Mouse (Mus musculus): ENCODE measurements around the gene Stim1.

Stim1 gene

GRCm38 (mm10) chr7:102267601-102268394, at the start of gene Stim1:
Gene Stim1 (plus strand): TSS chr7:102267806.
- DNase-seq (ENCODE audit: low read depth, low spot score), result peak; percentile 42

- no peak for DNase-seq (ENCODE audit: low read depth, low spot score)
Observed at GRCm38 (mm10) chr7:102221899-102222298, 45.7 kb upstream of the Stim1 start.

GRCm38 (mm10) chr7:102222336-102222735, 45.3 kb upstream of the Stim1 start:
- DNase-seq (ENCODE audit: low read depth, low spot score), result no peak

- peak; percentile 52 for DNase-seq (ENCODE audit: low read depth, low spot score)
Observed at GRCm38 (mm10) chr7:102222830-102223556, 44.6 kb upstream of the Stim1 start.

GRCm38 (mm10) chr7:102223883-102224738, 43.5 kb upstream of the Stim1 start:
- DNase-seq (ENCODE audit: low read depth, low spot score), result no peak

GRCm38 (mm10) chr7:102226051-102226450, 41.6 kb upstream of the Stim1 start:
- DNase-seq (ENCODE audit: low read depth, low spot score), result no peak

GRCm38 (mm10) chr7:102228049-102228670, 39.4 kb upstream of the Stim1 start:
- DNase-seq (ENCODE audit: low read depth, low spot score), result no peak

GRCm38 (mm10) chr7:102229814-102230213, 37.8 kb upstream of the Stim1 start:
- DNase-seq (ENCODE audit: low read depth, low spot score), result no peak

GRCm38 (mm10) chr7:102233059-102233458, 34.5 kb upstream of the Stim1 start:
- DNase-seq (ENCODE audit: low read depth, low spot score), result no peak

GRCm38 (mm10) chr7:102238686-102239286, 28.8 kb upstream of the Stim1 start:
- no peak for DNase-seq (ENCODE audit: low read depth, low spot score)

GRCm38 (mm10) chr7:102239591-102239990, 28.0 kb upstream of the Stim1 start:
- DNase-seq (ENCODE audit: low read depth, low spot score), result no peak

- DNase-seq (ENCODE audit: low read depth, low spot score), result no peak
Observed at GRCm38 (mm10) chr7:102242371-102242770, 25.2 kb upstream of the Stim1 start.

GRCm38 (mm10) chr7:102242917-102243316, 24.7 kb upstream of the Stim1 start:
- no peak for DNase-seq (ENCODE audit: low read depth, low spot score)

GRCm38 (mm10) chr7:102243870-102244269, 23.7 kb upstream of the Stim1 start:
- no peak for DNase-seq (ENCODE audit: low read depth, low spot score)

GRCm38 (mm10) chr7:102244782-102245535, 22.6 kb upstream of the Stim1 start:
- no peak for DNase-seq (ENCODE audit: low read depth, low spot score)

GRCm38 (mm10) chr7:102245775-102246174, 21.8 kb upstream of the Stim1 start:
- no peak for DNase-seq (ENCODE audit: low read depth, low spot score)

GRCm38 (mm10) chr7:102246265-102246664, 21.3 kb upstream of the Stim1 start:
- no peak for DNase-seq (ENCODE audit: low read depth, low spot score)

GRCm38 (mm10) chr7:102246956-102247797, 20.4 kb upstream of the Stim1 start:
- no peak for DNase-seq (ENCODE audit: low read depth, low spot score)

- DNase-seq (ENCODE audit: low read depth, low spot score), result no peak
Observed at GRCm38 (mm10) chr7:102248691-102249404, 18.8 kb upstream of the Stim1 start.

Data from WW6 (cell line).